Mouse (Mus musculus) olfactory bulb, adult 2 months (tissue): ENCODE results near the gene Vmn1r54.

Experiments
- CTCF ChIP-seq: fragments of 200-500 bp; IDR thresholded peaks from 2 replicates; pipeline ENCODE4 v1.5.1; 2012; ENCODE audit warnings: low read depth, mild to moderate bottlenecking, low read length, moderate library complexity; ENCODE audit not compliant: insufficient read depth
- POLR2A ChIP-seq: fragments of 200-500 bp; IDR thresholded peaks from 2 replicates; pipeline ENCODE4 v1.6.1; 2012; ENCODE audit warnings: mild to moderate bottlenecking, low read depth, low read length, moderate library complexity; ENCODE audit not compliant: insufficient read depth

- TF ChIP-seq CTCF (no peak), POLR2A (no peak)
Measured at GRCm38 (mm10) chr6:90319475-90320191, 73.5 kb downstream of the Vmn1r54 start.
